In the genomic region with DNA sequence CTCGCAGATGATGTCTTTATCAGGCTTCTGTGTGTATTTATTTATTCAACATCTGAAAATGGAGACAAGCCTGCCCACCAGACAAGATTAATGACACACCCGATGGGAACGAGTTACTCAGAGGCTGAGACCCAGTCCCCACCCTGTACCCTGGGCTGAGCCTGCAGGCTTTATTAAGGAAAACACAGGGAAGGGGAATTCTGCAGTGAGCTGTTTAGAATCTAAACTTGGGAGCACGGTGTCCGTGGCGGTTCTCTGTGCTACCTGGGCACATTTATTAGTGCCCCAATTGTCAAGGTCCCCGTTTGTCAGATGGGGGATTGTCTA, we compare ENCODE assay signal across 10 mouse cellular contexts.
DNase-seq lines count a peak whose midpoint lies in the region; ATAC-seq and TF ChIP-seq lines count a peak whose summit lies in the region.
"Had no signal": no experiment of that assay in that cellular context is flagged by ENCODE, and none has a peak within 500 bp of the region (broad histone marks: within the 10 kb centered on the region; RNA-seq: fewer than 3 reads in every experiment).

No protein-coding gene starts in this region.

- no peak overlapping the region; the same call in 1 of the 2 replicates for H3K27ac ChIP-seq in liver, embryonic 11.5 days (ENCODE audit: low read depth, low read length)
- peak overlapping the region; percentile 64 for H3K27ac ChIP-seq in hindbrain, embryonic 10.5 days
- H3K27ac ChIP-seq in midbrain, embryonic 10.5 days (replicated peaks): peak overlapping the region; percentile 56
- 0 out of 2 replicates have a peak overlapping the region, but pooled peaks have one; percentile 37 for H3K27ac ChIP-seq in olfactory bulb, adult 2 months (ENCODE audit: insufficient read depth, low read depth, low read length)
- H3K27ac ChIP-seq: left cerebral cortex, adult 2 months; lung, embryonic 15.5 days had no signal

- TF ChIP-seq CTCF in olfactory bulb, adult 2 months (IDR thresholded peaks at IDR 0.05; ENCODE audit: insufficient read depth, low read depth, low read length): no peak

- ATAC-seq in liver, embryonic 11.5 days (replicated peaks; ENCODE audit: low FRiP score): 0 out of 2 replicates have a peak, but pooled peaks have one; percentile 41
- no peak for ATAC-seq in activated CD4-positive, CD25-positive, alpha-beta regulatory T cell, adult 4 months

- no peaks in the 10 kb centered on the region for H3K9me3 ChIP-seq in liver, embryonic 11.5 days (ENCODE audit: control insufficient read depth, low read length)
- H3K9me3 ChIP-seq in hindbrain, embryonic 10.5 days: no peaks in the 10 kb centered on the region
- no peaks in the 10 kb centered on the region for H3K9me3 ChIP-seq in midbrain, embryonic 10.5 days (replicated peaks)
- H3K9me3 ChIP-seq: lung, embryonic 15.5 days had no signal

- H3K4me1 ChIP-seq in liver, embryonic 11.5 days (replicated peaks; ENCODE audit: control insufficient read depth, insufficient read depth, low read length): peaks cover 3% of the 10 kb centered on the region; the same call in 1 of the 2 replicates
- H3K4me1 ChIP-seq in hindbrain, embryonic 10.5 days (replicated peaks): peaks cover 21% of the 10 kb centered on the region
- H3K4me1 ChIP-seq in midbrain, embryonic 10.5 days: peaks cover 22% of the 10 kb centered on the region
- peaks cover 19% of the 10 kb centered on the region for H3K4me1 ChIP-seq in olfactory bulb, adult 2 months (ENCODE audit: control insufficient read depth, insufficient read depth, low read length)

- no peak overlapping the region for H3K4me3 ChIP-seq in liver, embryonic 11.5 days (ENCODE audit: low read depth, low read length)
- H3K4me3 ChIP-seq in hindbrain, embryonic 10.5 days: peak overlapping the region; percentile 28
- peak overlapping the region; percentile 35 for H3K4me3 ChIP-seq in midbrain, embryonic 10.5 days
- H3K4me3 ChIP-seq in olfactory bulb, adult 2 months (ENCODE audit: insufficient read depth, low read depth, low read length): no peak overlapping the region
- H3K4me3 ChIP-seq: left cerebral cortex, adult 2 months; lung, embryonic 15.5 days had no signal

- no peaks in the 10 kb centered on the region for H3K36me3 ChIP-seq in liver, embryonic 11.5 days (ENCODE audit: control insufficient read depth, insufficient read depth, low read length)
- no peaks in the 10 kb centered on the region for H3K36me3 ChIP-seq in hindbrain, embryonic 10.5 days
- H3K36me3 ChIP-seq in midbrain, embryonic 10.5 days: no peaks in the 10 kb centered on the region
- H3K36me3 ChIP-seq: lung, embryonic 15.5 days had no signal

- H3K4me2 ChIP-seq in liver, embryonic 11.5 days: no peak overlapping the region
- H3K4me2 ChIP-seq: lung, embryonic 15.5 days had no signal

- no peak for TF ChIP-seq POLR2A in olfactory bulb, adult 2 months (IDR thresholded peaks at IDR 0.05; ENCODE audit: insufficient read depth, low read depth, low read length)

- 13% methylated on average over 7 of the region's 7 CpGs for WGBS in liver, embryonic 11.5 days
- 12% methylated on average over 7 of the region's 7 CpGs for WGBS in hindbrain, embryonic 10.5 days
- 9% methylated on average over 7 of the region's 7 CpGs for WGBS in midbrain, embryonic 10.5 days
- WGBS in olfactory bulb, adult 2 months: 12% methylated on average over 7 of the region's 7 CpGs

- H3K9ac ChIP-seq in liver, embryonic 11.5 days (ENCODE audit: low read depth, low read length): no peak overlapping the region
- H3K9ac ChIP-seq: lung, embryonic 15.5 days had no signal

- no peaks in the 10 kb centered on the region for H3K27me3 ChIP-seq in liver, embryonic 11.5 days (replicated peaks; ENCODE audit: control insufficient read depth, insufficient read depth, low read length)
- peaks cover 14% of the 10 kb centered on the region; the same call in 1 of the 2 replicates for H3K27me3 ChIP-seq in hindbrain, embryonic 10.5 days (ENCODE audit: insufficient read depth, poor library complexity, severe bottlenecking)
- H3K27me3 ChIP-seq in midbrain, embryonic 10.5 days (ENCODE audit: low read depth, poor library complexity, severe bottlenecking): peaks cover 7% of the 10 kb centered on the region

- DNase-seq in liver, embryonic 11.5 days (ENCODE audit: low spot score): no peak
- DNase-seq in liver: no peak
- DNase-seq in hindbrain, embryonic 10.5 days (ENCODE audit: low spot score): no peak
- DNase-seq in midbrain, embryonic 10.5 days (ENCODE audit: low spot score): no peak
- DNase-seq in urinary bladder, postnatal 14 days (ENCODE audit: low spot score): no peak
- DNase-seq: heart, postnatal 10 days had no signal

Comparison
In these comparisons a context has a peak if more than half of its experiments do, and no peak if none do; other contexts are left out.
1. H3K4me3 ChIP-seq: peak in hindbrain, embryonic 10.5 days (single experiment) and midbrain, embryonic 10.5 days (single experiment); none in liver, embryonic 11.5 days (single experiment) and olfactory bulb, adult 2 months (single experiment).